Comparison of ENCODE assay signal across 13 mouse cellular contexts in genomic region chr4:128160656-128161055, GRCm38 (mm10).
"Had no signal": no experiment of that assay in that cellular context is flagged by ENCODE, and none has a peak within 500 bp of the region (broad histone marks: within the 10 kb centered on the region; RNA-seq: fewer than 3 reads in every experiment).

No protein-coding gene starts in this region.

- DNase-seq: forebrain, postnatal 0 days; gastrocnemius, postnatal 14 days; gastrocnemius, postnatal 36 days; heart, adult 11 months; heart, adult 2 months; heart, postnatal 14 days; heart, postnatal 36 days; kidney, adult 11 months; kidney, adult 2 months; kidney, adult 9 months; kidney, postnatal 14 days; kidney, postnatal 36 days; left cerebral cortex, postnatal 4 days had no signal
